Mouse (Mus musculus): ENCODE measurements at regions not wholly inside any gene's neighbourhood (a gene's known extent, or its start where the extent isn't known, plus 50 kb on each side); places are given as distances from the start of the nearest gene placed in this dataset.

DNA sequence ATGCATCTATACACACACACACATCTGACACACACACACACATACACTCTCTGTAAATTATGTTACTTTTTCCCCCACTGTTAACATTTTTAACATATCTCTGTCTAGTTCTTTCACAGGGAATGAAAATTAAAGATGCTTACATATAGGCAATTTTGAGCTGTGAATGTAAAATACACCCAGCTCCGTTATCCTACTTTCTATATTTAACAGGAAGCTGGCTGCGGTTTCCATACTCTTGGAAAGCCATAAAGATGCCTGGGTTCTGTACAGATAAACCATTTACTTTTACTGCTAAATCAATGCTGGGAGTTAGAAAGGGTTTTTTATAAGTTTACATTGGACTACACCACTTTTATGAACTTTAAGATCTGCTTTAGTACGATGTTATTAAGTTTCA, 511.7 kb downstream of the Plekhb2 start:
- Histone ChIP-seq H3K4me1 (ENCODE audit: insufficient read depth) (no peaks in the 10 kb centered on the region), H3K9me3 (ENCODE audit: low read depth, low read length) (no peaks in the 10 kb centered on the region), H3K4me2 (no peak overlapping the region), H3K9ac (no peak overlapping the region), H3K27me3 (ENCODE audit: insufficient read depth, low read length) (no peaks in the 10 kb centered on the region), H3K4me3 (ENCODE audit: low read depth, low read length) (no peak overlapping the region), H3K36me3 (ENCODE audit: insufficient read depth) (no peaks in the 10 kb centered on the region), H3K27ac (ENCODE audit: low read depth) (no peak overlapping the region)
- no peak for DNase-seq
- ATAC-seq (ENCODE audit: insufficient read depth), result no peak
- 71% methylated on average over 3 of the region's 3 CpGs for WGBS
- TF ChIP-seq CTCF (IDR thresholded peaks at IDR 0.05; ENCODE audit: low read depth), result no peak

DNA sequence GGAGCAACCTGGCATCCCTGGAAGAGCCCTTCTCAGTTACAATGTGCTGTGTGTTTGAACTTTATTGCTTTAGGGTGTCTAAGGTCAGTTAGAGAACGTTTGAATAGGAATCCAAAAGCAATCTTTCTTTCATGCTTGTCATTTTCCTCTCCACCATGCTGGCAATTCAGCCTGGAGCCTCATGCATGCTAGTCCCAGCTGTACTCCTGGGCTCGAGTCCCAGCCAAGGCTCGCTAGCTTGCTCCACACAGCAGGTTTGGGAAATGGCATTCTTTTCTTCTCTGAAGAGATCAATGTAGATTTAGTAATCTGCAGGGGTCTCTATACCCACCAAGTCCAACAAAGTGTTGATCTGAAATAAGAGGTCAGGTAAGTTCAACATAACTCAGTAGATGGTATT, 513.1 kb downstream of the Plekhb2 start:
- Histone ChIP-seq H3K4me1 (ENCODE audit: insufficient read depth) (no peaks in the 10 kb centered on the region), H3K36me3 (ENCODE audit: insufficient read depth) (no peaks in the 10 kb centered on the region), H3K4me2 (no peak overlapping the region), H3K27ac (ENCODE audit: low read depth) (no peak overlapping the region), H3K9ac (no peak overlapping the region), H3K9me3 (ENCODE audit: low read depth, low read length) (no peaks in the 10 kb centered on the region), H3K4me3 (ENCODE audit: low read depth, low read length) (no peak overlapping the region), H3K27me3 (ENCODE audit: insufficient read depth, low read length) (no peaks in the 10 kb centered on the region)
- DNase-seq (no peak), ATAC-seq (ENCODE audit: insufficient read depth) (no peak)
- 53% methylated on average over 3 of the region's 3 CpGs for WGBS
- no peak for TF ChIP-seq CTCF (IDR thresholded peaks at IDR 0.05; ENCODE audit: low read depth)

DNA sequence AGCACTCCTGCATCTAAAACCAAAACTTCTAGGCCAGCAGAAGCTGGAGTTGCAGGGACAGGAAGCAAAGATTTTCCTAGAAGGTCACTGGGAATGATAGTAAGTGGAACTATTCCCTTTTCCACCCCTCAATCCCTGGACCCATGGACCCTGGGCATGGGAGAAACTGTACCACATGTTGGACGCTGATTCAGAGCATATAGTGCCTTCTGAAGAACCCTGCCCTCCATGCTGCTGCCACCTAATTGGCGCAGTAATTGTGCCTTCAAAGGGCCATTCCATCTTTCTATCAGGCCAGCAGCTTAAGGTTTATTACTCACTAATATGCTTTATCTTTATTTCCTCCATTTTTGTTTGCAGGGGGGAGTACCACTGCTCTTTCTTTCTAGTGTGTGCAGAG, 516.8 kb downstream of the Plekhb2 start:
- 77% methylated on average over 2 of the region's 2 CpGs for WGBS
- H3K9ac ChIP-seq, result no peak overlapping the region
- no peak overlapping the region for H3K4me2 ChIP-seq
- H3K27ac ChIP-seq (ENCODE audit: low read depth), result no peak overlapping the region
- H3K36me3 ChIP-seq (ENCODE audit: insufficient read depth), result no peaks in the 10 kb centered on the region
- no peak for DNase-seq
- no peaks in the 10 kb centered on the region for H3K27me3 ChIP-seq (ENCODE audit: insufficient read depth, low read length)
- TF ChIP-seq CTCF (IDR thresholded peaks at IDR 0.05; ENCODE audit: low read depth), result no peak
- H3K4me1 ChIP-seq (ENCODE audit: insufficient read depth), result no peaks in the 10 kb centered on the region
- H3K4me3 ChIP-seq (ENCODE audit: low read depth, low read length), result no peak overlapping the region
- ATAC-seq (ENCODE audit: insufficient read depth), result no peak
- no peaks in the 10 kb centered on the region for H3K9me3 ChIP-seq (ENCODE audit: low read depth, low read length)

- Histone ChIP-seq H3K4me2 (no peak overlapping the region), H3K9me3 (ENCODE audit: low read depth, low read length) (no peaks in the 10 kb centered on the region), H3K36me3 (ENCODE audit: insufficient read depth) (no peaks in the 10 kb centered on the region), H3K27me3 (ENCODE audit: insufficient read depth, low read length) (no peaks in the 10 kb centered on the region), H3K9ac (no peak overlapping the region), H3K4me3 (ENCODE audit: low read depth, low read length) (no peak overlapping the region), H3K27ac (ENCODE audit: low read depth) (no peak overlapping the region), H3K4me1 (ENCODE audit: insufficient read depth) (no peaks in the 10 kb centered on the region)
- 90% methylated on average over 4 of the region's 4 CpGs for WGBS
- ATAC-seq (ENCODE audit: insufficient read depth), result no peak
- no peak for TF ChIP-seq CTCF (IDR thresholded peaks at IDR 0.05; ENCODE audit: low read depth)
- no peak for DNase-seq
Observed at GRCm38 (mm10) chr1:35372751-35373150, 523.0 kb downstream of the Plekhb2 start.

- DNase-seq (peak; percentile 59), ATAC-seq (ENCODE audit: insufficient read depth) (peak; percentile 58; the same call in 1 of the 2 replicates)
- no peak for TF ChIP-seq CTCF (IDR thresholded peaks at IDR 0.05; ENCODE audit: low read depth)
- 56% methylated on average over 11 of the region's 11 CpGs for WGBS
- H3K4me1 ChIP-seq (ENCODE audit: insufficient read depth), result no peaks in the 10 kb centered on the region
- no peak overlapping the region for H3K4me2 ChIP-seq
- no peaks in the 10 kb centered on the region for H3K36me3 ChIP-seq (ENCODE audit: insufficient read depth)
- H3K27me3 ChIP-seq (ENCODE audit: insufficient read depth, low read length), result no peaks in the 10 kb centered on the region
- no peak overlapping the region for H3K4me3 ChIP-seq (ENCODE audit: low read depth, low read length)
- no peak overlapping the region for H3K9ac ChIP-seq
- H3K9me3 ChIP-seq (ENCODE audit: low read depth, low read length), result no peaks in the 10 kb centered on the region
- no peak overlapping the region for H3K27ac ChIP-seq (ENCODE audit: low read depth)
Observed at GRCm38 (mm10) chr1:35380633-35381385, 531.0 kb downstream of the Plekhb2 start.

GRCm38 (mm10) chr1:35385430-35385829, 535.7 kb downstream of the Plekhb2 start:
- no peak overlapping the region for H3K9ac ChIP-seq
- ATAC-seq (ENCODE audit: insufficient read depth), result no peak
- no peaks in the 10 kb centered on the region for H3K27me3 ChIP-seq (ENCODE audit: insufficient read depth, low read length)
- H3K36me3 ChIP-seq (ENCODE audit: insufficient read depth), result no peaks in the 10 kb centered on the region
- no peak overlapping the region for H3K4me3 ChIP-seq (ENCODE audit: low read depth, low read length)
- peak; percentile 93 for TF ChIP-seq CTCF (IDR thresholded peaks at IDR 0.05; ENCODE audit: low read depth)
- no peak overlapping the region for H3K4me2 ChIP-seq
- H3K4me1 ChIP-seq (ENCODE audit: insufficient read depth), result no peaks in the 10 kb centered on the region
- WGBS, result 28% methylated on average over 9 of the region's 9 CpGs
- DNase-seq, result peak; percentile 81
- H3K9me3 ChIP-seq (ENCODE audit: low read depth, low read length), result no peaks in the 10 kb centered on the region
- no peak overlapping the region for H3K27ac ChIP-seq (ENCODE audit: low read depth)

DNA sequence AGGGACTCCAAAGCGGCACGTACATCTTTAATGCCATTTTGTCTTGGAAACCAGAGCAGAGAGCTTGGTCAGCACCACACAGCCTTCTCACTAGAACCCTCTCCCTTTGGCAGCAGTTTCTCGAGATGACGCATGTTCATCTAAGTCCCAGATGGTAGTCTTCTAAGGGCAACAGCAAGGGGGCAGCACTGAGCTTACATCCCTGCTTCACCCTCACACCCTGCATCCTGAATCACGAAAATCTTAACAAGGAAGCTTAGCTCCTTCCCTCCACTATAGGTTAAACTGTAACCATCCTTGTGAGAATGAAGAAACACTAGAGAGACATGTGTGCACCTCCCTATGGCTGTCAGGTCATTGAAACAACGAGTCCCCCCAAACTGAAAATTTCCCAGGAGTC, 538.4 kb downstream of the Plekhb2 start:
- Histone ChIP-seq H3K9ac (no peak overlapping the region), H3K4me3 (ENCODE audit: low read depth, low read length) (no peak overlapping the region), H3K27ac (ENCODE audit: low read depth) (no peak overlapping the region), H3K4me1 (ENCODE audit: insufficient read depth) (no peaks in the 10 kb centered on the region), H3K27me3 (ENCODE audit: insufficient read depth, low read length) (no peaks in the 10 kb centered on the region), H3K9me3 (ENCODE audit: low read depth, low read length) (no peaks in the 10 kb centered on the region), H3K4me2 (no peak overlapping the region), H3K36me3 (ENCODE audit: insufficient read depth) (no peaks in the 10 kb centered on the region)
- 28% methylated on average over 6 of the region's 6 CpGs for WGBS
- ATAC-seq (ENCODE audit: insufficient read depth) (no peak), DNase-seq (peak; percentile 56)
- peak; percentile 74 for TF ChIP-seq CTCF (IDR thresholded peaks at IDR 0.05; ENCODE audit: low read depth)

Measured in lung, embryonic 14.5 days (tissue).